Mouse (Mus musculus): ENCODE measurements around the gene AC109138.7.

GRCm38 (mm10) chr19:4257897-4258252, 43.7 kb downstream of the AC109138.7 start:
- TF ChIP-seq CTCF (conservative IDR thresholded peaks at IDR 0.05; ENCODE audit: low read length) (no peak), POU5F1 (IDR thresholded peaks at IDR 0.05; ENCODE audit: borderline replicate concordance, low read length) (no peak), NANOG (IDR thresholded peaks at IDR 0.05; ENCODE audit: borderline replicate concordance, low read length) (no peak)

All from E14TG2a.4 (cell line).